In genomic region chr16:33382341-33382740, GRCm38 (mm10) we compare ENCODE assay signal across 7 mouse cellular contexts. TPM values are rescaled to one million over a fixed set of nuclear protein-coding genes. Genes with fewer than 3 reads are reported as not detected.
DNase-seq lines count a peak whose midpoint lies in the region; ATAC-seq lines count a peak whose summit lies in the region.

No protein-coding gene starts in this region.

- no peaks in the 10 kb centered on the region for H3K9me3 ChIP-seq in neural tube, embryonic 11.5 days (ENCODE audit: control insufficient read depth, low read length)
- no peaks in the 10 kb centered on the region for H3K9me3 ChIP-seq in forebrain, embryonic 10.5 days
- H3K9me3 ChIP-seq in liver, embryonic 11.5 days (ENCODE audit: control insufficient read depth, low read length): no peaks in the 10 kb centered on the region

- peak overlapping the region; percentile 67 for H3K4me2 ChIP-seq in neural tube, embryonic 11.5 days (ENCODE audit: low read depth)
- peak overlapping the region; percentile 77 for H3K4me2 ChIP-seq in liver, embryonic 11.5 days

- no peak for DNase-seq in neural tube, embryonic 11.5 days (ENCODE audit: low spot score)
- DNase-seq in neural tube, embryonic 10.5 days (ENCODE audit: extremely low spot score, low spot score): no peak
- no peak for DNase-seq in forebrain, embryonic 10.5 days (ENCODE audit: extremely low spot score, low spot score)
- no peak for DNase-seq in liver, embryonic 11.5 days (ENCODE audit: low spot score)
- no peak for DNase-seq in right cerebral cortex, postnatal 36 days (ENCODE audit: low spot score in 2 of 2)
- DNase-seq in left cerebral cortex, adult 9 months (ENCODE audit: low spot score in 2 of 2): no peak

- H3K36me3 ChIP-seq in neural tube, embryonic 11.5 days (ENCODE audit: control insufficient read depth, insufficient read depth, low read length): no peaks in the 10 kb centered on the region
- peaks cover 26% of the 10 kb centered on the region for H3K36me3 ChIP-seq in forebrain, embryonic 10.5 days (replicated peaks)
- no peaks in the 10 kb centered on the region; the same call in 1 of the 2 replicates for H3K36me3 ChIP-seq in liver, embryonic 11.5 days (ENCODE audit: control insufficient read depth, insufficient read depth, low read length)

- peak overlapping the region; percentile 98 for H3K9ac ChIP-seq in neural tube, embryonic 11.5 days (ENCODE audit: low read length)
- peak overlapping the region; percentile 97; the same call in 1 of the 2 replicates for H3K9ac ChIP-seq in liver, embryonic 11.5 days (ENCODE audit: low read depth, low read length)

- H3K27me3 ChIP-seq in neural tube, embryonic 11.5 days (ENCODE audit: control insufficient read depth, insufficient read depth, low read length): no peaks in the 10 kb centered on the region
- H3K27me3 ChIP-seq in forebrain, embryonic 10.5 days (ENCODE audit: poor library complexity, severe bottlenecking): no peaks in the 10 kb centered on the region
- no peaks in the 10 kb centered on the region for H3K27me3 ChIP-seq in liver, embryonic 11.5 days (replicated peaks; ENCODE audit: control insufficient read depth, insufficient read depth, low read length)

- 49% methylated on average over 4 of the region's 4 CpGs for WGBS in neural tube, embryonic 11.5 days
- WGBS in forebrain, embryonic 10.5 days: 60% methylated on average over 4 of the region's 4 CpGs
- WGBS in liver, embryonic 11.5 days: 38% methylated on average over 4 of the region's 4 CpGs

- no peak for ATAC-seq in neural tube, embryonic 11.5 days (ENCODE audit: insufficient read depth, low FRiP score, low TSS enrichment)
- ATAC-seq in liver, embryonic 11.5 days (replicated peaks; ENCODE audit: low FRiP score): no peak
- no peak for ATAC-seq in granulocyte monocyte progenitor cell, adult 5-6 weeks (replicated peaks; ENCODE audit: poor library complexity, severe bottlenecking)

- H3K27ac ChIP-seq in neural tube, embryonic 11.5 days (ENCODE audit: low read depth, low read length): no peak overlapping the region
- peak overlapping the region; percentile 98 for H3K27ac ChIP-seq in forebrain, embryonic 10.5 days
- no peak overlapping the region for H3K27ac ChIP-seq in liver, embryonic 11.5 days (ENCODE audit: low read depth, low read length)

- H3K4me3 ChIP-seq in neural tube, embryonic 11.5 days (ENCODE audit: low read depth, low read length): peak overlapping the region; percentile 96
- peak overlapping the region; percentile 93 for H3K4me3 ChIP-seq in forebrain, embryonic 10.5 days
- peak overlapping the region; percentile 98 for H3K4me3 ChIP-seq in liver, embryonic 11.5 days (ENCODE audit: low read depth, low read length)

- peaks cover 8% of the 10 kb centered on the region for H3K4me1 ChIP-seq in neural tube, embryonic 11.5 days (ENCODE audit: control insufficient read depth, insufficient read depth, low read length)
- H3K4me1 ChIP-seq in forebrain, embryonic 10.5 days: peaks cover 25% of the 10 kb centered on the region
- peaks cover 8% of the 10 kb centered on the region; the same call in 1 of the 2 replicates for H3K4me1 ChIP-seq in liver, embryonic 11.5 days (replicated peaks; ENCODE audit: control insufficient read depth, insufficient read depth, low read length)

RNA-seq across cellular contexts. Expression of gene Zfp148, which starts 1.7 kb away (rescaled TPM):
- 45.4 and 46.5 TPM in 2 replicates for polyA plus RNA-seq in neural tube, embryonic 11.5 days (2014; fragmentation: Nextera tagmentation; extraction: Ambion mirVana)
- 44.7 and 45.2 TPM in 2 replicates for polyA plus RNA-seq in forebrain, embryonic 10.5 days (2016; fragmentation: Nextera tagmentation; extraction: Ambion mirVana)
- polyA plus RNA-seq in liver, embryonic 11.5 days (2014; fragmentation: Nextera tagmentation; extraction: Ambion mirVana): 27.5 and 32.1 TPM in 2 replicates
- 36.2 and 43.3 TPM in 2 replicates for total RNA-seq in granulocyte monocyte progenitor cell, adult 5-6 weeks (2014; fragmentation: Nextera tagmentation)
- 27.2 and 28.6 TPM in 2 replicates for total RNA-seq in granulocyte monocyte progenitor cell, adult 5-6 weeks (2017)
